Mouse (Mus musculus) embryonic facial prominence, embryonic 15.5 days (tissue): Measurements from ENCODE around the gene Mapk14. TPM values are rescaled to one million over a fixed set of nuclear protein-coding genes. Genes with fewer than 3 reads are reported as not detected.
A peak's percentile ranks its signal among the peaks of the same experiment; 100 is the strongest.

Experiments
- ATAC-seq: fragments of 200-750 bp; cut with Nextera tagmentation; 2 replicates; pipeline ENCODE4 v1.8.0; 2017; ENCODE audit warnings: low read depth, moderate TSS enrichment; ENCODE audit not compliant: insufficient number of reproducible peaks, low FRiP score, low TSS enrichment
- H3K27ac ChIP-seq: fragments of 300-500 bp; sonication (generic); replicated peaks from 2 replicates; pipeline ENCODE4 v1.5.1; 2015; ENCODE audit warnings: mild to moderate bottlenecking, inconsistent platforms
- H3K27me3 ChIP-seq: fragments of 300-500 bp; sonication (generic); 2 replicates; pipeline ENCODE4 v1.6.1; 2015; ENCODE audit warnings: inconsistent platforms
- H3K36me3 ChIP-seq: fragments of 300-500 bp; sonication (generic); 2 replicates; pipeline ENCODE4 v1.6.1; 2015; ENCODE audit warnings: mild to moderate bottlenecking, inconsistent platforms
- H3K4me1 ChIP-seq: fragments of 300-500 bp; sonication (generic); 2 replicates; pipeline ENCODE4 v1.6.1; 2015; ENCODE audit warnings: inconsistent platforms
- H3K4me2 ChIP-seq: fragments of 300-500 bp; sonication (generic); replicated peaks from 2 replicates; pipeline ENCODE4 v1.6.1; 2015; ENCODE audit warnings: mild to moderate bottlenecking, inconsistent platforms
- H3K4me3 ChIP-seq: fragments of 300-500 bp; sonication (generic); replicated peaks from 2 replicates; pipeline ENCODE4 v1.5.1; 2015; ENCODE audit warnings: mild to moderate bottlenecking, inconsistent platforms
- H3K9ac ChIP-seq: fragments of 300-500 bp; sonication (generic); 2 replicates; pipeline ENCODE4 v1.6.1; 2015; ENCODE audit warnings: inconsistent platforms
- H3K9me3 ChIP-seq: fragments of 300-500 bp; sonication (generic); replicated peaks from 2 replicates; pipeline ENCODE4 v1.6.1; 2016; ENCODE audit warnings: inconsistent platforms
- WGBS: fragments of 180-500 bp; shearing (Covaris S2); methylation state at CpG from one replicate; pipeline ENCODE4 v1.1.7; 2015; 5-methylcytosine and 5-hydroxymethylcytosine counted together
- polyA plus RNA-seq: library from polyadenylated mRNA; unstranded; fragments of >200 nt; fragmentation: Nextera tagmentation; extraction: Ambion mirVana; gene quantifications from 2 replicates; pipeline ENCODE4 v1.2.1, GENCODE M21; 2015

Mapk14 gene
- polyA plus RNA-seq, 1 experiment from 2014 or later = 48.1 TPM

GRCm38 (mm10) chr17:28699789-28700188 is 8.7 kb downstream of the Mapk14 start:
- Histone ChIP-seq H3K36me3 (no peaks in the 10 kb centered on the region), H3K27ac (no peak overlapping the region), H3K9ac (no peak overlapping the region), H3K4me3 (no peak overlapping the region), H3K4me2 (no peak overlapping the region), H3K4me1 (peaks cover 35% of the 10 kb centered on the region), H3K9me3 (no peaks in the 10 kb centered on the region), H3K27me3 (no peaks in the 10 kb centered on the region)
- WGBS = 59% methylated on average over 7 of the region's 7 CpGs
- ATAC-seq = no peak

DNA sequence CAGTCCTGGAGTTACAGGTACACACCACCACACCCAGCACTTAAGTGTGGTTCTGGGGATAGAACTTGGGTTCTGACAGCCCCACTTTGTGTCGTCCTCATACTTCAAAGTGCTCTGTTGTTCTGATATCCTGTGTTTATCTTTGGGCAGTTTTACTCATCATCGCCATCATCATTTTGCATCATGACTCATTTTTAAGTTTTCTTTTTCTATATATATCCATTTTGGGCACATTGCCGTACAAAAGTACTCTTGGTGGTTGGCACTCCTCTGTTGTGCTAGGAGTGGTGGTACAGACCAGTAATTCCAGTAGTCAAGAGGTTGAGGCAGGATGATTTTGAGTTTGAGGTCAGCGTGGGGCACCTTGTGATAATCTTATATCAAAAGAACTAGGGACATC is 10.0 kb downstream of the Mapk14 start:
- H3K4me1 ChIP-seq = peaks cover 36% of the 10 kb centered on the region
- no peak overlapping the region for H3K4me3 ChIP-seq
- no peak for ATAC-seq
- no peak overlapping the region for H3K27ac ChIP-seq
- no peaks in the 10 kb centered on the region for H3K36me3 ChIP-seq
- 88% methylated on average over 4 of the region's 4 CpGs for WGBS
- no peaks in the 10 kb centered on the region for H3K27me3 ChIP-seq
- no peak overlapping the region for H3K9ac ChIP-seq
- no peak overlapping the region for H3K4me2 ChIP-seq
- H3K9me3 ChIP-seq = no peaks in the 10 kb centered on the region

DNA sequence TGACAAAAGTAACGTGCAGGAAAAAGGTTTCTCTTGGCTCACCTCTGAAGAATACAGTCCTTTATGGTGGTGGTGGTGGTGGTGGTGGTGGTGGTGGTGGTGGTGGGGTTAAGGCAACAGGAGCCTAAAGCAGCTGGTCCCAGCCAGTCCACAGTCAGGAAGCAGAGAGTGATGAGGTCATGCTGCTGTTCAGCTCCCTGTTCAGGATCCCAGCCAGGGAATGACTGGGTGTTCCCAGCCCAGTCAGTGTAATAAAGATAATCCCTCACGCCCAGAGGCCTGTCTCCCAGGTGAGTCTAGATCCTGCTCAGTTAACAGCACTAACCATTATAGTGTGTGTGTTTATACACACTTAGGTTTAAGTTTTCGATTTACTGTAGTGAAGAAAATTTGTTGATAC is 10.6 kb downstream of the Mapk14 start:
- WGBS = 86% methylated on average over 3 of the region's 3 CpGs
- Histone ChIP-seq H3K4me3 (no peak overlapping the region), H3K27me3 (no peaks in the 10 kb centered on the region), H3K9me3 (no peaks in the 10 kb centered on the region), H3K36me3 (no peaks in the 10 kb centered on the region), H3K27ac (no peak overlapping the region), H3K4me1 (peaks cover 34% of the 10 kb centered on the region), H3K9ac (no peak overlapping the region), H3K4me2 (no peak overlapping the region)
- ATAC-seq = no peak

DNA sequence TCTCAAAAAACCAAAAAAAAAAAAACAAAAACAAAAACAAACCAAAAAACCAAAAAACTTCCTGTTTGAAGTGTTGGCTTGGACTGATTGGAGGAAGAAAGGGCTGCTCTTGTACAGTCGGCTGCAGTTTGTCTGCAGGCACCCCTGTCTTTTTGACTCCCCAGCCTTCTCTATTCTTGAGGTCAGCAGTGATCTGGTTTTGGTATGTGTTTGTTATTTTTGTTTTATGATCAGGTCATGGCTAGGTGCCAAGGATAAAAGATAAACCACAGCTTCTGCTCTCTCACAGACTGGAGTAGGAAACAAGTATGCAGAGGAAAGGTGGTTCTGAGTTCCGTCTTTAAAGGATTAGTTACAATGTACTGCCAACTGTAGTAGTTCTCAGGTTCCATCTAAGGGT is 11.5 kb downstream of the Mapk14 start:
- no peak for ATAC-seq
- H3K36me3 ChIP-seq = no peaks in the 10 kb centered on the region
- WGBS = 60% methylated on average over 2 of the region's 2 CpGs
- no peak overlapping the region for H3K4me3 ChIP-seq
- H3K4me2 ChIP-seq = no peak overlapping the region
- no peak overlapping the region for H3K27ac ChIP-seq
- H3K27me3 ChIP-seq = no peaks in the 10 kb centered on the region
- no peak overlapping the region for H3K9ac ChIP-seq
- peaks cover 31% of the 10 kb centered on the region for H3K4me1 ChIP-seq
- no peaks in the 10 kb centered on the region for H3K9me3 ChIP-seq

DNA sequence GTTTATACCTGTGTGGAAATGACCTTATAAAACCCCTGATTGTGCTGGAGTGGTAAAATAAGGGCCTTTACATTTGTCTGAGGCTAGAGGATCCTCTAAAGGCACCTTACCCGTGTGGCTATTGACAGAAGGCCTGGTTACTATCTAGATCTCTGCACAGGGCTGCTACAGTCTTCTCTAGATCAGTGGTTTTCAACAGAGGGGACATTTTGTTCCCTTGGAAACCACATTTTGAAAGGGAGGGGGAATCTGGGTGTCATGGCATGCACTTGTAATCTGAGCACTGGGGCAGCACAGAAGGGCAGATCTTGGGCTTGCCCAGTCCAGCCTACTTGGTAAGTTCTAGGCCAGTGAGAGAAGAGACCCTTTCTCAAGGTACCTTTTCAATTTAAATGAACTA is 15.6 kb downstream of the Mapk14 start:
- no peaks in the 10 kb centered on the region for H3K9me3 ChIP-seq
- H3K4me1 ChIP-seq = peaks cover 19% of the 10 kb centered on the region
- ATAC-seq = no peak
- no peak overlapping the region for H3K9ac ChIP-seq
- H3K4me3 ChIP-seq = no peak overlapping the region
- H3K4me2 ChIP-seq = no peak overlapping the region
- H3K27me3 ChIP-seq = no peaks in the 10 kb centered on the region
- H3K36me3 ChIP-seq = no peaks in the 10 kb centered on the region
- WGBS = 46% methylated on average over 1 of the region's 1 CpGs
- H3K27ac ChIP-seq = peak overlapping the region; percentile 55

DNA sequence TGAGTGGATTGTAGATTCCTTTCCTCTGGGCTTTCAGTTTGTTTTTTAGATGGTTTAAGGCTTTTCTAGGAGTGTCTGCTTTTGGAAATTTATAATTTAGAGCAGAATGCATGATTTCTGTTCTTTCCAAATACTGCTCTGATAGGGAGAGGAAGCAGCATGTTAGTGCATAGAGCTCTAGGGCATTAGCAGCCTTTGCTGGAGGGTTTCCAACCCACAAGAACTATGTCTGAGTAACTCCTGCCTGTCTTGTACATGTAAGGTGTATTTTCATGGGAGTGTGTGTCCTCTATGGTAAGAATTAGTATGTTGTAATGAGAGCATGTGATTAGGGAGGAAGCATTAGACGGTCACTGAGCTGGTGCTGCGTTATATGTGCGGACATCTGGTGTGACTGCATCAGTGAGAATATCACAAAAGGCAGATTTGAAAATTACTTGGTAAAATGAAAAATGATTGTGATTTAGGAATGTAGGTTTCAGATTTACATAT is 16.1 kb downstream of the Mapk14 start:
- H3K27me3 ChIP-seq = no peaks in the 10 kb centered on the region
- H3K4me1 ChIP-seq = peaks cover 19% of the 10 kb centered on the region
- H3K27ac ChIP-seq = peak overlapping the region; percentile 55
- no peak overlapping the region for H3K9ac ChIP-seq
- H3K4me3 ChIP-seq = no peak overlapping the region
- 70% methylated on average over 3 of the region's 3 CpGs for WGBS
- no peak for ATAC-seq
- H3K4me2 ChIP-seq = no peak overlapping the region
- H3K36me3 ChIP-seq = no peaks in the 10 kb centered on the region
- H3K9me3 ChIP-seq = no peaks in the 10 kb centered on the region

GRCm38 (mm10) chr17:28707816-28708215 is 16.7 kb downstream of the Mapk14 start:
- H3K4me1 ChIP-seq = peaks cover 19% of the 10 kb centered on the region
- H3K9ac ChIP-seq = no peak overlapping the region
- no peaks in the 10 kb centered on the region for H3K27me3 ChIP-seq
- no peaks in the 10 kb centered on the region for H3K36me3 ChIP-seq
- no peak for ATAC-seq
- no peak overlapping the region for H3K27ac ChIP-seq
- H3K9me3 ChIP-seq = no peaks in the 10 kb centered on the region
- H3K4me3 ChIP-seq = no peak overlapping the region
- 90% methylated on average over 2 of the region's 2 CpGs for WGBS
- H3K4me2 ChIP-seq = no peak overlapping the region

DNA sequence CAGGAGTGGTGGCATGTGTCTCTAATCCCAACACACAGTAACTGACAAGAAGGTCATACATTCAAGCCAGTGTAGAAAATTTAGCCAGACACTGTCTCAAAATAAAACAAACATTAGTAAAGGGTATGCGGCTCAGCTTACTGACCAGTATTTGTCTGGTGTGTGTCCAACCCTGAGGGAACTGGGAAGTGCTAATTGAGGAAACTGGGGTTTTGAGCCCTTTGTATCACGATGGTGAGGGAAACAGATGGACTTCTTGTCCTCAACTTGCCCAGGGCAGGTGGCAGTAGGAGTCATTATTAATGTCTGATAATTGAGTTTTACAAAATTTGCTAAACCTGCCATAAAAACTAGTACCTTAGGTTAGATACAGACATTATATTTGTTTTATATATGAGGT is 17.9 kb downstream of the Mapk14 start:
- Histone ChIP-seq H3K27ac (no peak overlapping the region), H3K27me3 (no peaks in the 10 kb centered on the region), H3K4me1 (peaks cover 19% of the 10 kb centered on the region), H3K9ac (no peak overlapping the region), H3K9me3 (no peaks in the 10 kb centered on the region), H3K36me3 (peaks cover 5% of the 10 kb centered on the region), H3K4me3 (no peak overlapping the region), H3K4me2 (no peak overlapping the region)
- 33% methylated on average over 2 of the region's 2 CpGs for WGBS
- no peak for ATAC-seq

- H3K4me2 ChIP-seq = no peak overlapping the region
- no peak overlapping the region for H3K4me3 ChIP-seq
- 79% methylated on average over 8 of the region's 8 CpGs for WGBS
- H3K27me3 ChIP-seq = no peaks in the 10 kb centered on the region
- peaks cover 13% of the 10 kb centered on the region for H3K36me3 ChIP-seq
- H3K9ac ChIP-seq = no peak overlapping the region
- no peaks in the 10 kb centered on the region for H3K9me3 ChIP-seq
- no peak overlapping the region for H3K27ac ChIP-seq
- no peak for ATAC-seq
- peaks cover 19% of the 10 kb centered on the region for H3K4me1 ChIP-seq
Observed at GRCm38 (mm10) chr17:28709552-28710290, 18.6 kb downstream of the Mapk14 start.

DNA sequence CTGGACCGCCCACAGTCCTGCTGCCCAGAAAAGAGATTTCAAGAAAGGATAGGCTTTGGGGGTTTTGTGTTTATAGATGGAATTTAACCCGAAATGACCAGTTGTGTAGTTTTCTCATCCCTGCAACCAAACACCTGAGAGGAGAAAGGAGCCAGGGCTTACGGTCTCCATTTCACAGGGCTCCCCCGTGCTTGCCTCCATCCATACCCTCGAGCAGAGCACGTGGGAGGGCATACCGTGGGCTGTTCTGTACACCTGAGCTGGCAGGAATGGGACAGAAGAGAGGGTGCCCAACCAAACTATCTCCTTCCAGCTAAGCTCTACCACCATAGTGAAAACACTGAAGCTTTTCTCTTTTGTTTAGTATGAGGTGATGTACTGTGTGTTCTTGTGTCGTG is 19.2 kb downstream of the Mapk14 start:
- Histone ChIP-seq H3K36me3 (peaks cover 17% of the 10 kb centered on the region), H3K4me1 (peaks cover 19% of the 10 kb centered on the region), H3K4me2 (no peak overlapping the region), H3K9ac (no peak overlapping the region), H3K27me3 (no peaks in the 10 kb centered on the region), H3K9me3 (no peaks in the 10 kb centered on the region), H3K27ac (no peak overlapping the region), H3K4me3 (no peak overlapping the region)
- 77% methylated on average over 8 of the region's 8 CpGs for WGBS
- no peak for ATAC-seq

- Histone ChIP-seq H3K4me1 (peaks cover 19% of the 10 kb centered on the region), H3K27ac (no peak overlapping the region), H3K4me3 (no peak overlapping the region), H3K9me3 (no peaks in the 10 kb centered on the region), H3K36me3 (peaks cover 23% of the 10 kb centered on the region), H3K4me2 (no peak overlapping the region), H3K27me3 (no peaks in the 10 kb centered on the region), H3K9ac (no peak overlapping the region)
- no peak for ATAC-seq
- WGBS = 91% methylated on average over 6 of the region's 6 CpGs
Observed at GRCm38 (mm10) chr17:28711237-28711636, 20.1 kb downstream of the Mapk14 start.

GRCm38 (mm10) chr17:28712305-28712704 is 21.2 kb downstream of the Mapk14 start:
- H3K4me2 ChIP-seq = no peak overlapping the region
- H3K9ac ChIP-seq = no peak overlapping the region
- H3K36me3 ChIP-seq = peaks cover 28% of the 10 kb centered on the region
- WGBS = 83% methylated on average over 6 of the region's 6 CpGs
- H3K4me3 ChIP-seq = no peak overlapping the region
- H3K9me3 ChIP-seq = no peaks in the 10 kb centered on the region
- H3K27ac ChIP-seq = no peak overlapping the region
- no peak for ATAC-seq
- peaks cover 21% of the 10 kb centered on the region for H3K4me1 ChIP-seq
- H3K27me3 ChIP-seq = no peaks in the 10 kb centered on the region
